ENCODE assay signal across 23 mouse cellular contexts in genomic region chr10:29193769-29194168, GRCm38 (mm10). TPM values are rescaled to one million over a fixed set of nuclear protein-coding genes. Genes with fewer than 3 reads are reported as not detected.
"Had no signal": no experiment of that assay in that cellular context is flagged by ENCODE, and none has a peak within 500 bp of the region (broad histone marks: within the 10 kb centered on the region; RNA-seq: fewer than 3 reads in every experiment).

No protein-coding gene starts in this region.

- H3K36me3 ChIP-seq: liver, embryonic 15.5 days; lung, embryonic 15.5 days; stomach, embryonic 15.5 days had no signal

- DNase-seq: liver, postnatal 0 days; lung, adult 2 months; lung, postnatal 14 days; lung, postnatal 36 days; right cerebral cortex, postnatal 14 days; thymus, adult 18-20 months; thymus, postnatal 14 days; thymus, postnatal 36 days had no signal

- H3K4me2 ChIP-seq: liver, embryonic 15.5 days; lung, embryonic 15.5 days; midbrain, embryonic 13.5 days; midbrain, embryonic 15.5 days; neural tube, embryonic 12.5 days; stomach, embryonic 15.5 days had no signal

- H3K27me3 ChIP-seq: liver, embryonic 15.5 days; lung, embryonic 15.5 days; megakaryocyte, embryonic 14.5 days; midbrain, embryonic 13.5 days; midbrain, embryonic 15.5 days; neural tube, embryonic 12.5 days; stomach, embryonic 15.5 days had no signal

- H3K9me3 ChIP-seq: liver, embryonic 15.5 days; lung, embryonic 15.5 days; midbrain, embryonic 13.5 days; midbrain, embryonic 15.5 days; neural tube, embryonic 12.5 days; stomach, embryonic 15.5 days had no signal

- ATAC-seq: liver, postnatal 0 days; lung, postnatal 0 days; midbrain, embryonic 13.5 days; midbrain, embryonic 15.5 days had no signal

- H3K4me3 ChIP-seq: liver, embryonic 15.5 days; lung, embryonic 15.5 days; megakaryocyte, embryonic 14.5 days; midbrain, embryonic 13.5 days; midbrain, embryonic 15.5 days; neural tube, embryonic 12.5 days; stomach, embryonic 15.5 days had no signal

- H3K27ac ChIP-seq: liver, embryonic 15.5 days; lung, embryonic 15.5 days; macrophage; midbrain, embryonic 13.5 days; midbrain, embryonic 15.5 days; neural tube, embryonic 12.5 days; stomach, embryonic 15.5 days; stomach, postnatal 0 days had no signal

- H3K9ac ChIP-seq: liver, embryonic 15.5 days; liver, postnatal 0 days; lung, embryonic 15.5 days; midbrain, embryonic 13.5 days; midbrain, embryonic 15.5 days; neural tube, embryonic 12.5 days; stomach, embryonic 15.5 days had no signal

- H3K4me1 ChIP-seq: liver, embryonic 15.5 days; lung, embryonic 15.5 days; megakaryocyte, embryonic 14.5 days; midbrain, embryonic 13.5 days; midbrain, embryonic 15.5 days; neural tube, embryonic 12.5 days; stomach, embryonic 15.5 days had no signal

RNA-seq across cellular contexts. Expression of gene Gm49353, which starts 5.0 kb away (rescaled TPM):
- total RNA-seq: megakaryocyte progenitor cell, adult 5-6 weeks; monocyte, adult 5-6 weeks; neutrophil, adult 5-6 weeks had no signal
- polyA plus RNA-seq: liver, embryonic 15.5 days; liver, postnatal 0 days; lung, adult 2 months; lung, postnatal 0 days; macrophage; spleen, adult 2 months; thymus, postnatal 0 days had no signal

RNA-seq across cellular contexts. Expression of gene 9330159F19Rik, which starts 17.6 kb away (rescaled TPM):
- total RNA-seq: megakaryocyte progenitor cell, adult 5-6 weeks; monocyte, adult 5-6 weeks had no signal
- polyA plus RNA-seq: liver, postnatal 0 days; macrophage; spleen, adult 2 months had no signal

RNA-seq across cellular contexts. Expression of gene Soga3, which starts 50.1 kb away (rescaled TPM):
- total RNA-seq: megakaryocyte progenitor cell, adult 5-6 weeks; monocyte, adult 5-6 weeks; neutrophil, adult 5-6 weeks had no signal
- polyA plus RNA-seq: liver, postnatal 0 days; macrophage; spleen, adult 2 months had no signal
